Mouse (Mus musculus): ENCODE measurements at regions not wholly inside any gene's neighbourhood (a gene's known extent, or its start where the extent isn't known, plus 50 kb on each side); places are given as distances from the start of the nearest gene placed in this dataset.
"Not testable (repeated sequence)": the region's sequence is repeated elsewhere in the genome, so short reads cannot be mapped to it uniquely, and the experiment has no call there.

DNA sequence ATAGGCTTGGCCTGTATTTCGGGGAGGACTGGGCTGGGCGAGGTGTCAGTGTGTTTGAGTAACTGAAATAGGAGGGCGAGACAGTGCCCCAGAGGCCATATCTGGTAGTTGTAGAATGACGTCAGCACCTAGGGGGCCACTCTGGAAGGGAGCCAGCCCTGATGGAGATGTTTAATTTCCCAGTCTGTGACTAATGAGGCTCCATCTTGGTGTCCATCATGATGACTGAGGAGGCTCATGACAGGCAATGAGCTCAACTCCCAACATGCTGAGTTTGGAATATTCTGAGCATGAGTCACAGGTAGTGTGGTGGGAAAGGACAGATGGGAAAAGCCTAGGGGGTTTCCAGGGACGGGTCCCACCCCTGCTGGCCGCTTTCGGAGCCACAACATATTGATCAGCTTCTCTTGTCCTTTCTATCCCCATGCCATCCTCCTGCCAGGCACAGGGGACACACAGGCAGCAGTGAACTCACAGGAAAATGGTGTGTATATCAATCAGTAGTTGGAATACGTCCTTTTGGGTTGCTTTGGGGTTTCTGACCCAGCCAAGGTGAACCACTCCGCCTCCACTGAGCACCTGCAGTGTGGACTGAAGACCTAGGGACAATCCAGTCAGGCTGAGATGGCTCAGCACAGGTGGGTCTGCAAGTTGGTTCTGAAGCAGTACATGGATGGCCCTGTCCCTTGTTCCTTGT lies 222.5 kb downstream of the Matn1 start:
- no peaks in the 10 kb centered on the region for H3K9me3 ChIP-seq (ENCODE audit: low read length)
- TF ChIP-seq CTCF (conservative IDR thresholded peaks at IDR 0.05; ENCODE audit: low read length) (no peak), POU5F1 (IDR thresholded peaks at IDR 0.05; ENCODE audit: borderline replicate concordance, low read length) (no peak), NANOG (IDR thresholded peaks at IDR 0.05; ENCODE audit: borderline replicate concordance, low read length) (no peak)
- no peaks in the 10 kb centered on the region for H3K36me3 ChIP-seq (ENCODE audit: insufficient read depth, low read length)
- 0 out of 2 replicates have a peak, but pooled peaks cover 5% of the 10 kb centered on the region for H3K4me1 ChIP-seq (replicated peaks; ENCODE audit: low read depth, low read length)
- no peak overlapping the region for H3K4me3 ChIP-seq (replicated peaks; ENCODE audit: low read length)
- no peaks in the 10 kb centered on the region for H3K27me3 ChIP-seq (ENCODE audit: insufficient read depth, low read length)

DNA sequence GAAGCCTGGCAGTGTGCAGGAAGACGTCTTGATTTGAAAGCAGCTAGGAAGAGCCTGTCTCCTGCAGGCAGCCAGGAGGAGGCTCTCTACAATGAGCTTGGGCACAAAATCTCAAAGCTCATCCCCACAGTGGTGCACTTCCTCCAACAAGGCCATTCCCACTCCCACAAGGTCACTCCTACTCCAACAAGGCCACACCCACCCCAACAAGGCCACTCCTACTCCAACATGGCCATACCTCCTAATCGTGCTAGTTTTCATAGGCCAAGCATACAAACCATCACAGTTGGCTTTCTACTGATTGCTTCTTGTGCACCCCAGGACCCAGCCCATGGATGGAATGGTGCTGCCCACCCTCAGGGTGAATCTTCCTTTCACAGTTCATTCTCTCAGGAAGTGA lies 223.7 kb downstream of the Matn1 start:
- Histone ChIP-seq H3K4me1 (replicated peaks; ENCODE audit: low read depth, low read length) (0 out of 2 replicates have a peak, but pooled peaks cover 5% of the 10 kb centered on the region), H3K27me3 (ENCODE audit: insufficient read depth, low read length) (0 out of 2 replicates have a peak, but pooled peaks cover 2% of the 10 kb centered on the region), H3K9me3 (ENCODE audit: low read length) (no peaks in the 10 kb centered on the region), H3K36me3 (ENCODE audit: insufficient read depth, low read length) (no peaks in the 10 kb centered on the region), H3K4me3 (replicated peaks; ENCODE audit: low read length) (no peak overlapping the region)
- TF ChIP-seq CTCF (conservative IDR thresholded peaks at IDR 0.05; ENCODE audit: low read length) (no peak), POU5F1 (IDR thresholded peaks at IDR 0.05; ENCODE audit: borderline replicate concordance, low read length) (no peak), NANOG (IDR thresholded peaks at IDR 0.05; ENCODE audit: borderline replicate concordance, low read length) (no peak)

DNA sequence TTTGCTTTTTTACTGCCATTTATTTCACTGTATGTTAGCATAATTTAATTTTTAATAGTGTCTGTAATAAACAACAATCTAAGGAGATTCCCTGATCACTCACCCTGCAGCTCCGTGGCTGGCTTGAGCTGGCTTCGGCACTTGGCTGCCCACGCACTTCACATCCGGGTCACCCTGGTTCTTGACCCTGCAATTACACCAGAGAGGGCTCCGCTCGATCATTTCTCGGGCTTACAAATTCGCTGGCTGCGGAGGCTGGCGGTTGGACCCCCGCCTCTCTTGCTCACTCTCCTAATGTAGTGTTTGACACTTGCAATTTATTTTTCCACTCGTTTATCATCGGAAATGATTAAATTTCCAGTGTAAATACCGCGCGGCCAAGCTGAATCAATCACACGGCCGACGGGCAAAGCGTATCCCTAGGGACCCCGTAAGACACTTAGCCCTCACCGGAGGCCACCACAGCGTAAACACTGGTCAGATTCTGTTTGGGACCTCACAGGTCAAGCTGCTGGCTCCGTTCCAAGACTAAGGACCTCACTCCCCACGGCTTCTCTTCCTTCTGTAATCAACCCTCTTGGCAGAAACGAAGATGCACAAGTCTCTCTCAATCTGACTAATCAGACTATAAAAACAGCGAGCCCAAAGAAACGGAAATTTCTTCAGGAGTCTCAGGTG lies 229.7 kb downstream of the Matn1 start:
- Histone ChIP-seq H3K27me3 (ENCODE audit: insufficient read depth, low read length) (peaks cover 2% of the 10 kb centered on the region; the same call in 1 of the 2 replicates), H3K9me3 (ENCODE audit: low read length) (no peaks in the 10 kb centered on the region), H3K36me3 (ENCODE audit: insufficient read depth, low read length) (no peaks in the 10 kb centered on the region), H3K4me3 (replicated peaks; ENCODE audit: low read length) (peak overlapping the region; percentile 53), H3K4me1 (replicated peaks; ENCODE audit: low read depth, low read length) (no peaks in the 10 kb centered on the region)
- no peak for TF ChIP-seq NANOG (IDR thresholded peaks at IDR 0.05; ENCODE audit: borderline replicate concordance, low read length)
- TF ChIP-seq POU5F1 (IDR thresholded peaks at IDR 0.05; ENCODE audit: borderline replicate concordance, low read length), result no peak
- no peak for TF ChIP-seq CTCF (conservative IDR thresholded peaks at IDR 0.05; ENCODE audit: low read length)

GRCm38 (mm10) chr4:131176701-131177100 lies 232.5 kb downstream of the Matn1 start:
- Histone ChIP-seq H3K4me3 (replicated peaks; ENCODE audit: low read length) (no peak overlapping the region), H3K27me3 (ENCODE audit: insufficient read depth, low read length) (peaks cover 2% of the 10 kb centered on the region; the same call in 1 of the 2 replicates)
- TF ChIP-seq POU5F1 (IDR thresholded peaks at IDR 0.05; ENCODE audit: borderline replicate concordance, low read length) (no peak), NANOG (IDR thresholded peaks at IDR 0.05; ENCODE audit: borderline replicate concordance, low read length) (no peak), CTCF (conservative IDR thresholded peaks at IDR 0.05; ENCODE audit: low read length) (no peak)

DNA sequence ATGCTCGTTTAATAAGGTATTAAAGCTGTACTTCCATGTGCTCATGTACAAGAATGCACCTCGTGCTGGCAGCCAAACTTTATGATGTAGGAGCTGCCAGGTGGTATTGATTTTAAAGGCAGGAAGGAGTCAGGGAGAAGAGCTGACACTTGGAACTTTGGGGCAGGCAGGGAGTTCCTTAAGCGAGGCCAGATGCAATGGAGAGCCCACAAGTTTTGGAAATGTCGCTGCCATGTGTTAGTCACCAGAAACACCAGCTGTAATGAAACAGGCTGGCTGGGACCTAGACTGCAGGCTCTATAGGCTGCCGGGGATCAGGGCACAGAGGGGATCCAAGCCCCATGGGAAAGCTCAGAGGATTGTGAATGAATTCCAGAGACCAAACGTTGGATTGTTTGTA lies 233.7 kb downstream of the Matn1 start:
- H3K4me1 ChIP-seq (replicated peaks; ENCODE audit: low read depth, low read length), result no peaks in the 10 kb centered on the region
- H3K4me3 ChIP-seq (replicated peaks; ENCODE audit: low read length), result no peak overlapping the region
- H3K27me3 ChIP-seq (ENCODE audit: insufficient read depth, low read length), result no peaks in the 10 kb centered on the region; the same call in 1 of the 2 replicates
- no peaks in the 10 kb centered on the region for H3K9me3 ChIP-seq (ENCODE audit: low read length)
- no peak for TF ChIP-seq POU5F1 (IDR thresholded peaks at IDR 0.05; ENCODE audit: borderline replicate concordance, low read length)
- TF ChIP-seq CTCF (conservative IDR thresholded peaks at IDR 0.05; ENCODE audit: low read length), result no peak
- H3K36me3 ChIP-seq (ENCODE audit: insufficient read depth, low read length), result no peaks in the 10 kb centered on the region

More at GRCm38 (mm10) chr4:131176701-131177100, 232.5 kb downstream of the Matn1 start:
- Histone ChIP-seq H3K4me1 (replicated peaks; ENCODE audit: low read depth, low read length) (no peaks in the 10 kb centered on the region), H3K36me3 (ENCODE audit: insufficient read depth, low read length) (no peaks in the 10 kb centered on the region), H3K9me3 (ENCODE audit: low read length) (no peaks in the 10 kb centered on the region)

GRCm38 (mm10) chr4:131178642-131179041 lies 234.5 kb downstream of the Matn1 start:
- H3K9me3 ChIP-seq (ENCODE audit: low read length); H3K36me3 ChIP-seq (ENCODE audit: insufficient read depth, low read length); H3K4me3 ChIP-seq (replicated peaks; ENCODE audit: low read length); H3K27me3 ChIP-seq (ENCODE audit: insufficient read depth, low read length); H3K4me1 ChIP-seq (replicated peaks; ENCODE audit: low read depth, low read length): not testable (repeated sequence)
- TF ChIP-seq CTCF (conservative IDR thresholded peaks at IDR 0.05; ENCODE audit: low read length), result 0 out of 2 replicates have a peak, but pooled peaks have one; percentile 4

DNA sequence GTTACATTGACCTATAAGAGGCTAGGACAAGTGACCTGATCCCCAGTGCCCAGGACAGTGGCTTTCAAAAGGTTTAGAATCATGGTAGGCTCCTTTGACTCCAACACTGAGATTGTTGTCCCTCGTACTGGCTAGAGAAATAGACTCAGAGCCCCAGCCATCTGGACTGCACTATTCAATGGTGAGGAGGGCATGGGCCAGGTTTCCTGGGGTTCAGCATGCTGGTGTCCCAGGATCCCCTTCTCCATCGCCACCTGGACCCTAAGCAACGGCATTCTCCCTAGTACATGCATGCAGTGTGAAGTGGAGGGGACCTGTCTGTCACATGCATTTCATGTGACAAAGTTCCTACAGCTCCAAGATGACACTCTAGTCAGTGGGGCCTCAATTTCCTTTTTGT lies 243.9 kb downstream of the Matn1 start:
- peaks cover 6% of the 10 kb centered on the region; the same call in 1 of the 2 replicates for H3K27me3 ChIP-seq (ENCODE audit: insufficient read depth, low read length)
- no peaks in the 10 kb centered on the region for H3K4me1 ChIP-seq (replicated peaks; ENCODE audit: low read depth, low read length)
- H3K9me3 ChIP-seq (ENCODE audit: low read length), result no peaks in the 10 kb centered on the region
- H3K4me3 ChIP-seq (replicated peaks; ENCODE audit: low read length), result no peak overlapping the region
- no peaks in the 10 kb centered on the region for H3K36me3 ChIP-seq (ENCODE audit: insufficient read depth, low read length)
- TF ChIP-seq POU5F1 (IDR thresholded peaks at IDR 0.05; ENCODE audit: borderline replicate concordance, low read length) (no peak), NANOG (IDR thresholded peaks at IDR 0.05; ENCODE audit: borderline replicate concordance, low read length) (no peak), CTCF (conservative IDR thresholded peaks at IDR 0.05; ENCODE audit: low read length) (no peak)

DNA sequence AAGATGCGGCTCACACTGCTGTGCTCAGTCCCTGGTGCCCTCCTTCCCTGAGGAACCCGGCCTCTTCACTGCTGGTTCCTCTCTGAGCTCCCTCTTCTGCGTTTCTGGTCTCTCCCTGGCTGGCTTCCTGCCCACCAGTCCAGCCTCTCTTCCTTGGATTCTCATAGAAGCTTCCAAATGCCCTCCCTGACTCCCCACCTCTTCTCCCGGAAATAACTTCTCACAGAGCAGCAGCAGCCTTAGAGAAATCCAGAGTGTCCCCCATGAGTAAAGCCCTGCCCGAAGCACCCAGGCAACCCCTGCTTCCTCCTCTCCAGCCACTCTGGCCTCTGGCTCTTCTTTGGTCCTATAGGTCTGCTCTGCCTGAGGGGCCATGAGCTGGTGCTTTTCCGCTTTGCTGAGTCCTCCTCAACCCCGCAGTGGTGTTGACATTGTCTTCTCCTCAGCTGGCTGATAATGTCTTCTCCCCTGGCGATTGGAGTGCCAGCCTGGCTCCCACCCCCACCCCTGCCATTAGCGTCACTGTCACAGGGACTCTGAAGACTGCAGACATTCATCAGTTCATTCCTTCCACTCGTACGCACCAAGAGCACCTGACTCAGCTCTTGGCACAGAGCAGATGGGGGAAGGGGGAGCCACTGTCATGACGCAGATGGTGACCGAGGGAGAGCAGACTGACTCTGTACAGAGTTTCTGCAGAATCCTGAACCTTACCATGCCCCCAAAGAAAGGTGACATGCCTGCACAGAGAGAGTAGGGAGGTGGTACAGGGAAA lies 247.1 kb downstream of the Matn1 start:
- TF ChIP-seq POU5F1 (IDR thresholded peaks at IDR 0.05; ENCODE audit: borderline replicate concordance, low read length) (no peak), CTCF (conservative IDR thresholded peaks at IDR 0.05; ENCODE audit: low read length) (no peak), NANOG (IDR thresholded peaks at IDR 0.05; ENCODE audit: borderline replicate concordance, low read length) (no peak)
- H3K9me3 ChIP-seq (ENCODE audit: low read length), result no peaks in the 10 kb centered on the region
- H3K27me3 ChIP-seq (ENCODE audit: insufficient read depth, low read length), result peaks cover 6% of the 10 kb centered on the region; the same call in 1 of the 2 replicates
- peaks cover 7% of the 10 kb centered on the region; the same call in 1 of the 2 replicates for H3K4me1 ChIP-seq (replicated peaks; ENCODE audit: low read depth, low read length)
- H3K36me3 ChIP-seq (ENCODE audit: insufficient read depth, low read length), result no peaks in the 10 kb centered on the region
- no peak overlapping the region for H3K4me3 ChIP-seq (replicated peaks; ENCODE audit: low read length)

Data from E14TG2a.4 (cell line).